Mouse (Mus musculus): ENCODE measurements around the gene Ctnnb1. TPM values are rescaled to one million over a fixed set of nuclear protein-coding genes. Genes with fewer than 3 reads are reported as not detected.

Gene Ctnnb1
- polyA plus RNA-seq, 1 experiment from 2014 or later: 861 TPM

DNA sequence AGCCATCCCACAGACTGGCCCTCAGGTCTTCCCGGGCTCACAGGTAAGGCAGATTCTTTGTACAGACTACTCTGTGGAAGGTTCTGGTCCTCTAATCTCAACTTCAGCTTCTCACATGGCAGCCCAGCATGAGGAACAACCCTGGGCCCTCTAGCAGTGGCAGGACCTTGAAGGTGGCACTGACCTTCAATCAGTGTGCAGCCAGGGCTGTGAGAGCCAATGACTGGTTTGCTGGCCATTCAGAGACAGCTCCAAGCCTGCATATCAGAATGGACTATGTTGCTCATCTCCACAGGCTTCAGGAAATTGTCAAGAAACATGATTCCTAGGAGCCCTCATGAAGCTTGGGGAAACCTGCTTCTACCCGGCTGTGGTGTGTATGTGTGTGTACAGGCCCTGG is 45.2 kb downstream of the Ctnnb1 start:
- DNase-seq (ENCODE audit: low spot score) (no peak), ATAC-seq (replicated peaks; ENCODE audit: low FRiP score) (no peak)
- Histone ChIP-seq H3K4me2 (ENCODE audit: low read depth, low read length, severe bottlenecking) (no peak overlapping the region), H3K27me3 (ENCODE audit: control insufficient read depth, insufficient read depth, low read length) (no peaks in the 10 kb centered on the region), H3K36me3 (ENCODE audit: control insufficient read depth, insufficient read depth, low read length) (no peaks in the 10 kb centered on the region; the same call in 1 of the 2 replicates), H3K4me1 (replicated peaks; ENCODE audit: control insufficient read depth, insufficient read depth, low read length) (no peaks in the 10 kb centered on the region), H3K9ac (ENCODE audit: low read length) (no peak overlapping the region), H3K4me3 (ENCODE audit: low read depth, low read length) (no peak overlapping the region), H3K27ac (ENCODE audit: low read depth, low read length) (no peak overlapping the region), H3K9me3 (ENCODE audit: control insufficient read depth, low read length) (no peaks in the 10 kb centered on the region)
- 80% methylated on average over 2 of the region's 2 CpGs for WGBS

DNA sequence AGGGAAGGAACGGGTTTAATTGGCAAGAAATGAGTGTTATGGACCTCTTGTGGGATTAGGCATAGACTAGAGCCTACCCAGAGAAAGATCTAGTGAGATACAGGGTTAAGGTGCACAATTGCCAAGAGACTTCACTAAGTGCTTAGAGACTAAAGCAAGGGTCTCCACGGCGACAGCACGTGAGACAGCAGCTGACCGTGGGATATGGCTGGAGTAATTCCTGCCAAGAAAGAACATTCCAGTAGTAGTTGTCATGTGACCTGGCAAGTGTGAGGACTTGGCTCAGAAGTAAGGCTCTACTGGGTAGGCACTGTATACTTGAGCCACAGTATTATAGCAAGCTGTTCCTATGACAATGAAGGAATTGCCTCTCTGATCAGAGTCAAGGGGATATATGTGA is 47.1 kb downstream of the Ctnnb1 start:
- Histone ChIP-seq H3K4me3 (ENCODE audit: low read depth, low read length) (no peak overlapping the region), H3K9me3 (ENCODE audit: control insufficient read depth, low read length) (no peaks in the 10 kb centered on the region), H3K4me1 (replicated peaks; ENCODE audit: control insufficient read depth, insufficient read depth, low read length) (no peaks in the 10 kb centered on the region), H3K27me3 (ENCODE audit: control insufficient read depth, insufficient read depth, low read length) (no peaks in the 10 kb centered on the region), H3K27ac (ENCODE audit: low read depth, low read length) (no peak overlapping the region), H3K36me3 (ENCODE audit: control insufficient read depth, insufficient read depth, low read length) (no peaks in the 10 kb centered on the region; the same call in 1 of the 2 replicates), H3K9ac (ENCODE audit: low read length) (no peak overlapping the region), H3K4me2 (ENCODE audit: low read depth, low read length, severe bottlenecking) (no peak overlapping the region)
- WGBS: 81% methylated on average over 5 of the region's 5 CpGs
- DNase-seq (ENCODE audit: low spot score) (no peak), ATAC-seq (replicated peaks; ENCODE audit: low FRiP score) (no peak)

DNA sequence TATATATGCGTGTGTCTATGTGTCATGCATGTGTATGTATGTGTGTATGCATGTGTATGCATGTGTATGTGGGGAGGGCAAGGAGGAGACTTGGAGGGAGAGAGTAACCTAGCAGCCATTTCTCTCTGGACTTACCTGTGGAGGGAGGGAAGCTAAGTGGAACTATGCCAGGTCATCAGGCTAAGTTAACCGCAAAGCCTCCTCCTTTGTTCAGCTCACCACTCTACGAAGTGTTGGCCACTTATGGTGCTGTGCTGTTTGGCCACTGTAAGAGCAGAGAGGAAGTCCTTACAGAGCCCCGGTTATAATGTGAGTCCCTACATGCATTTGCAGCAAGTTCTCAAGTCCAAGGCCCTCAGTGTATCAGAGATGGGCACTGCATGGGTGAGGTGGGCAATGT is 47.8 kb downstream of the Ctnnb1 start:
- WGBS: 96% methylated on average over 4 of the region's 4 CpGs

DNA sequence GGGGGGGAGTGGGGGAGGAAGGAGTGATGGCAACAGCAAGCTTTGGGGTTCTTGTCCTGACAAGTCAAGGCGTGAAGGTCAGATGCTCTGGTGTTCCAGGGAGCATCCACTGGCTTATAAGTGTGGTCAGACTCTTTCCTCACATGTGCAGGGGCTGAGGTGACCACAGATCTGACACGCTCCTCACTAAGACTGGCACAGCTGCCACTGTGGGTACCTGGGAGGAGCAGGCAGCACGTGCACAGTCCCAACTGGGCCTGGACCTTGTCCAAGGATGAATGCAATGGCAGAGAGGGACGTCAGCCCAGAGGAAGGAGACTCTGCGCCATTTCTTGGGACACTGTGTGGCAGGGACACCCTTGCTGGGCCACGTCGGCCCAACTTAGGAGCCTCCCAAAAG is 52.8 kb downstream of the Ctnnb1 start:
- DNase-seq (ENCODE audit: low spot score): no peak
- H3K4me3 ChIP-seq (ENCODE audit: low read depth, low read length): no peak overlapping the region
- no peak overlapping the region for H3K9ac ChIP-seq (ENCODE audit: low read length)
- WGBS: 88% methylated on average over 7 of the region's 7 CpGs
- no peaks in the 10 kb centered on the region for H3K9me3 ChIP-seq (ENCODE audit: control insufficient read depth, low read length)
- H3K27me3 ChIP-seq (ENCODE audit: control insufficient read depth, insufficient read depth, low read length): no peaks in the 10 kb centered on the region
- no peaks in the 10 kb centered on the region for H3K36me3 ChIP-seq (ENCODE audit: control insufficient read depth, insufficient read depth, low read length)
- no peak for ATAC-seq (replicated peaks; ENCODE audit: low FRiP score)
- H3K27ac ChIP-seq (ENCODE audit: low read depth, low read length): no peak overlapping the region
- no peak overlapping the region for H3K4me2 ChIP-seq (ENCODE audit: low read depth, low read length, severe bottlenecking)
- H3K4me1 ChIP-seq (replicated peaks; ENCODE audit: control insufficient read depth, insufficient read depth, low read length): no peaks in the 10 kb centered on the region

More for the DNA sequence above, 47.8 kb downstream of the Ctnnb1 start:
- H3K27me3 ChIP-seq (ENCODE audit: control insufficient read depth, insufficient read depth, low read length): no peaks in the 10 kb centered on the region
- H3K9me3 ChIP-seq (ENCODE audit: control insufficient read depth, low read length): no peaks in the 10 kb centered on the region
- no peak overlapping the region for H3K9ac ChIP-seq (ENCODE audit: low read length)
- H3K4me3 ChIP-seq (ENCODE audit: low read depth, low read length): no peak overlapping the region
- no peaks in the 10 kb centered on the region; the same call in 1 of the 2 replicates for H3K36me3 ChIP-seq (ENCODE audit: control insufficient read depth, insufficient read depth, low read length)
- H3K4me2 ChIP-seq (ENCODE audit: low read depth, low read length, severe bottlenecking): no peak overlapping the region
- DNase-seq (ENCODE audit: low spot score) (no peak), ATAC-seq (replicated peaks; ENCODE audit: low FRiP score) (no peak)
- no peak overlapping the region for H3K27ac ChIP-seq (ENCODE audit: low read depth, low read length)
- H3K4me1 ChIP-seq (replicated peaks; ENCODE audit: control insufficient read depth, insufficient read depth, low read length): no peaks in the 10 kb centered on the region

DNA sequence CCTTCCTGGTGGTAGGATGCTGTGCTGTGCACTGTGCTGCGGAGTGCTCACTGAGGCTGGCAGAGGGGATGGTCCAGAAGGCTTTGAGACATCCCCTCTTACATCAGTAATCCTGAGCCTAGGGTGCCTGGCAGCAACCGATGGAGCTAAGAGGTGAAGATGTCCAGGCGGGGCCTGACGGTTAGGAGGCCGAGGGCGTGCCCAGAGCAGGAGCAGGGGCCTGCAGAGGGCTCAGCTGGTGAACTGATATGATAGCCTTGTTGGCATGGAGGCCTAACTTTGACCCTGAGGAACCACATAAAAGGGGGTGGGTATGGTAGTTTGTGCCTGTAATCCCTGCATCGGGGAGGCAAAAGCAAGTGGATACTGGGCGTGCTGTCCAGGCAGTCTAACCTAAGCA is 54.8 kb downstream of the Ctnnb1 start:
- 83% methylated on average over 8 of the region's 8 CpGs for WGBS
- H3K27ac ChIP-seq (ENCODE audit: low read depth, low read length): no peak overlapping the region
- H3K4me1 ChIP-seq (replicated peaks; ENCODE audit: control insufficient read depth, insufficient read depth, low read length): peaks cover 3% of the 10 kb centered on the region; the same call in 1 of the 2 replicates
- ATAC-seq (replicated peaks; ENCODE audit: low FRiP score): no peak
- H3K9ac ChIP-seq (ENCODE audit: low read length): no peak overlapping the region
- H3K36me3 ChIP-seq (ENCODE audit: control insufficient read depth, insufficient read depth, low read length): no peaks in the 10 kb centered on the region
- no peaks in the 10 kb centered on the region for H3K9me3 ChIP-seq (ENCODE audit: control insufficient read depth, low read length)
- H3K27me3 ChIP-seq (ENCODE audit: control insufficient read depth, insufficient read depth, low read length): no peaks in the 10 kb centered on the region
- H3K4me2 ChIP-seq (ENCODE audit: low read depth, low read length, severe bottlenecking): no peak overlapping the region
- DNase-seq (ENCODE audit: low spot score): no peak
- no peak overlapping the region for H3K4me3 ChIP-seq (ENCODE audit: low read depth, low read length)

DNA sequence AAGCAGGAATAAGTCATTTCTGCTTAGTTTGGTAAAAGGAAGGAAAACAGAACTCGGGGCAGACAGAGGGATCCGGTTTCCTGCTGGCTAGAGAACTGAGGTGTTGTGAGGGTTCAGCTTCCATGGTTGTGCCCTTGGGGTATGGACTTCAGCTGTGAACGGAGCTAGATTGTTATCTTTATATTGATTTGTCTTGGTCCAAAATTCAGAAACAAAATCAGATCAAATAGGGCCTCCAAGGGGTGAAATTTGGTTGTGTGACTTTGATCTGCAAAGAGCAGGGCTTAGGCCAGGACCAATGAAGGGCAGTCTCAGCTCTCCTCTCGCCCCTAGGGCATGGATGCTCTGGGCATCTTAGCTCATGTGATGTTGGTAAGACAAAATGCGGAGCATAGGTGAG is 55.5 kb downstream of the Ctnnb1 start:
- 79% methylated on average over 5 of the region's 5 CpGs for WGBS
- no peak overlapping the region for H3K27ac ChIP-seq (ENCODE audit: low read depth, low read length)

DNA sequence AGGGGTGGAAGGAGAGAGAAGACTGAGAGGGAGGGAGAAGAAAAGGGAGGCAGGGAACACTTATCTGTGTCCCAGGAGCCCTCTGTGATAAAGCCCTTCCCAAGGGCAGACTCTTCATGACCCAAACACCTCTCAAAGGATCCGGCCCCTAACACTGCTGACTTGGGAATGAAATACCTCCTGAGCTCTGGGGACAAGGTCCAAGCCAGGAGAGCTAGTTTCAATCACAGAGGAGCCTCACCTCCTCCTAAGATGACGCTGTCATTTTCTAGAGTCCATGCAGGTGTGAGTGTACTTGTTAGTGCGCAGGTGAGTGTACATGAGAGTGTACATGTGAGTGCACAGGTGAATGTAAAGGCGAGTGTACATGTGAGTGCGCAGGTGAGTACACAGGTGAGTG is 56.0 kb downstream of the Ctnnb1 start:
- WGBS: 93% methylated on average over 5 of the region's 5 CpGs
- Histone ChIP-seq H3K27ac (ENCODE audit: low read depth, low read length) (no peak overlapping the region), H3K9me3 (ENCODE audit: control insufficient read depth, low read length) (no peaks in the 10 kb centered on the region), H3K4me1 (replicated peaks; ENCODE audit: control insufficient read depth, insufficient read depth, low read length) (peaks cover 7% of the 10 kb centered on the region; the same call in 1 of the 2 replicates), H3K4me3 (ENCODE audit: low read depth, low read length) (no peak overlapping the region), H3K4me2 (ENCODE audit: low read depth, low read length, severe bottlenecking) (no peak overlapping the region), H3K27me3 (ENCODE audit: control insufficient read depth, insufficient read depth, low read length) (no peaks in the 10 kb centered on the region), H3K9ac (ENCODE audit: low read length) (no peak overlapping the region), H3K36me3 (ENCODE audit: control insufficient read depth, insufficient read depth, low read length) (no peaks in the 10 kb centered on the region)
- no peak for ATAC-seq (replicated peaks; ENCODE audit: low FRiP score)
- DNase-seq (ENCODE audit: low spot score): no peak

More for the DNA sequence above, 55.5 kb downstream of the Ctnnb1 start:
- Histone ChIP-seq H3K27me3 (ENCODE audit: control insufficient read depth, insufficient read depth, low read length) (no peaks in the 10 kb centered on the region), H3K4me1 (replicated peaks; ENCODE audit: control insufficient read depth, insufficient read depth, low read length) (peaks cover 3% of the 10 kb centered on the region; the same call in 1 of the 2 replicates), H3K36me3 (ENCODE audit: control insufficient read depth, insufficient read depth, low read length) (no peaks in the 10 kb centered on the region), H3K9me3 (ENCODE audit: control insufficient read depth, low read length) (no peaks in the 10 kb centered on the region), H3K4me2 (ENCODE audit: low read depth, low read length, severe bottlenecking) (no peak overlapping the region), H3K9ac (ENCODE audit: low read length) (no peak overlapping the region), H3K4me3 (ENCODE audit: low read depth, low read length) (no peak overlapping the region)
- ATAC-seq (replicated peaks; ENCODE audit: low FRiP score): no peak
- no peak for DNase-seq (ENCODE audit: low spot score)

DNA sequence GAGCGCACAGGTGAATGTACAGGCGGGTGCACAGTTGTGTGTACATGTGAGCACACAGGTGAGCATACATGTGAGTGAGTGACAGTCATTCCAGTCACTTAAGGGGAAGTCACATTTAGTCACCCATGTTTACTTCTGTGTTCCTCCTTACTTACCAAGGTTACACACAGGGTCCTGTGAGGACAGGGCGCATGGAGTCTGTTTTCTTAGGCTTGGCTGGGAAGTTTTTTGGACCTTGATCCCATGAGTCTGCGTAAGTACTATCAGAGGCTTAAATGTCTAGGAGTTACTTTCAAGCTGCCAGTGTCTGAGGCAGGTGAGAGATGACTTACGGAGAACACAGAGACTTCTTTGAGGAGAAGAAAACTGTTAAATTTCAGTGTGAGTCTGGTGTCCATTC is 56.5 kb downstream of the Ctnnb1 start:
- WGBS: 94% methylated on average over 5 of the region's 5 CpGs
- H3K9me3 ChIP-seq (ENCODE audit: control insufficient read depth, low read length): no peaks in the 10 kb centered on the region
- H3K27ac ChIP-seq (ENCODE audit: low read depth, low read length): no peak overlapping the region
- H3K27me3 ChIP-seq (ENCODE audit: control insufficient read depth, insufficient read depth, low read length): no peaks in the 10 kb centered on the region
- no peak overlapping the region for H3K9ac ChIP-seq (ENCODE audit: low read length)
- DNase-seq (ENCODE audit: low spot score): no peak
- H3K36me3 ChIP-seq (ENCODE audit: control insufficient read depth, insufficient read depth, low read length): no peaks in the 10 kb centered on the region
- no peak overlapping the region for H3K4me3 ChIP-seq (ENCODE audit: low read depth, low read length)
- H3K4me1 ChIP-seq (replicated peaks; ENCODE audit: control insufficient read depth, insufficient read depth, low read length): peaks cover 11% of the 10 kb centered on the region; the same call in 1 of the 2 replicates
- ATAC-seq (replicated peaks; ENCODE audit: low FRiP score): no peak
- no peak overlapping the region for H3K4me2 ChIP-seq (ENCODE audit: low read depth, low read length, severe bottlenecking)

DNA sequence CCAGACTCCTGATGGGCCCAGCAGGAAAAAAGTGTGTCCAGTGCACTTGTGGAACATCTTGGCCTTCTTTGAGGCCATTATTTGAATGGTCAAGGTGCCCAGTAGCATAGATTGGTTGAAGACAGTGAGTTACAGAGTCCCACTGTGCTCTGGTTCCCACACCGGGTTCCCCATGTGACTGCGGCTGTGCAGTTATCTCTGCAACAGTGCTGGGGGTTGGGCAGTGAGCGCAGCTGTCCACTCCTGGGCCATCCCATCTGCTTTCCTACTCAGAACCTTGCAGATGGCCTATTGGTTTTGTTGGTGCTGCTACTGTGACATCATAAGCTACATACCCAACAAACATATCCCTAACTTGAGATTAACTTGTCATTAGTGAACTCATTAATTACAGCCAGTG is 57.2 kb downstream of the Ctnnb1 start:
- ATAC-seq (replicated peaks; ENCODE audit: low FRiP score) (no peak), DNase-seq (ENCODE audit: low spot score) (no peak)
- Histone ChIP-seq H3K9me3 (ENCODE audit: control insufficient read depth, low read length) (no peaks in the 10 kb centered on the region), H3K4me3 (ENCODE audit: low read depth, low read length) (no peak overlapping the region), H3K9ac (ENCODE audit: low read length) (no peak overlapping the region), H3K27ac (ENCODE audit: low read depth, low read length) (no peak overlapping the region), H3K4me1 (replicated peaks; ENCODE audit: control insufficient read depth, insufficient read depth, low read length) (peaks cover 11% of the 10 kb centered on the region; the same call in 1 of the 2 replicates), H3K27me3 (ENCODE audit: control insufficient read depth, insufficient read depth, low read length) (no peaks in the 10 kb centered on the region), H3K4me2 (ENCODE audit: low read depth, low read length, severe bottlenecking) (no peak overlapping the region), H3K36me3 (ENCODE audit: control insufficient read depth, insufficient read depth, low read length) (no peaks in the 10 kb centered on the region)
- WGBS: 95% methylated on average over 3 of the region's 3 CpGs
